Mouse (Mus musculus): ENCODE results near the gene Pakap.
"Not testable (repeated sequence)": the region's sequence is repeated elsewhere in the genome, so short reads cannot be mapped to it uniquely, and the experiment has no call there.

The Pakap gene

GRCm38 (mm10) chr4:57867454-57867853 lies 299.5 kb downstream of the Pakap start:
- no peak for DNase-seq (ENCODE audit: low spot score in 2 of 2)

DNA sequence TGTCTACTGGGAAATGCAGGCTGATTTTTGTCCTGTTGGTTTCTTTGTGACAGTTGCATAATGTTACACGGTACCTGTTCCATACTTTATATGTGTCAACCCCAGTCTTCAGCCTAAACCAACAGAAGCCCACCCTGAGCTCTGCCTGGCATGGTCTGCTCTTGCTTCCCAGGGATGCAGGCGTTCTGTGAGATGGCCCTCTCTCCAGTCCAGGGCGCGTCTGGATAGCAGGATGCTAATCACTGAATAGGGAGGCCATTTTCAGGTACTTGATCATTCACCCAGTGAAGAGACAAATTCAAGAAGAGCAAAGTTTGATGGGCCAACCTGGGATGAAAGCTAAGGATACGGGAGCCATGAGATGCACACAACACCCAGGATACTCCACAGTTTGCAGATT lies 311.2 kb downstream of the Pakap start:
- DNase-seq (ENCODE audit: low spot score in 2 of 2): no peak

DNA sequence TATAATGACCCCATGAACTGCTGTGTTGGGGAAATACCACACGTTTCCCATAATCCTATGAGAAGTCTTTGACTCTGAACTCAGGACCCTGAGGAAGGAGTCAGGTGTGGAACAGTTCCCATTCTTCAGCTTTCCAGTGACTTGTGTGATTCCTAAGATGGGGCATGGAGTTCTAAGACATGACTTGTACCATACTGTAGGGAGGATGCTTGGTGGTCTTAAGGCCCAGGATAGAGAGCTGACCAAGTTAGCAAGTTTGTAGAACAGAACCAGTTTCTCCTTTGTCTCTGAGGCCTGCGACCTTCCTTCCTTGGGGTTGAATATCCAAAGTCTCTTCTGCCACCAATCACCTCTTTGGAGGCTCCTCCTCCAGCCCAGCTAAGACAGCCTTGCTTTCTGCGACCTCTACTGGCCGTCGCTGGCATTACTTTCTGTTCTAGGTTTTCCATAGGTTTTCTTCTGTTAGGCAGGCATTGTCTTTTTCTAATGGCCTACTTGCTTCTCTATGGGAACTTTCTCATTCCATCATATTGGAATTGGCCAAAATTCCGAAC lies 311.9 kb downstream of the Pakap start:
- DNase-seq (ENCODE audit: low spot score in 2 of 2): peak; percentile 82 to 87

DNA sequence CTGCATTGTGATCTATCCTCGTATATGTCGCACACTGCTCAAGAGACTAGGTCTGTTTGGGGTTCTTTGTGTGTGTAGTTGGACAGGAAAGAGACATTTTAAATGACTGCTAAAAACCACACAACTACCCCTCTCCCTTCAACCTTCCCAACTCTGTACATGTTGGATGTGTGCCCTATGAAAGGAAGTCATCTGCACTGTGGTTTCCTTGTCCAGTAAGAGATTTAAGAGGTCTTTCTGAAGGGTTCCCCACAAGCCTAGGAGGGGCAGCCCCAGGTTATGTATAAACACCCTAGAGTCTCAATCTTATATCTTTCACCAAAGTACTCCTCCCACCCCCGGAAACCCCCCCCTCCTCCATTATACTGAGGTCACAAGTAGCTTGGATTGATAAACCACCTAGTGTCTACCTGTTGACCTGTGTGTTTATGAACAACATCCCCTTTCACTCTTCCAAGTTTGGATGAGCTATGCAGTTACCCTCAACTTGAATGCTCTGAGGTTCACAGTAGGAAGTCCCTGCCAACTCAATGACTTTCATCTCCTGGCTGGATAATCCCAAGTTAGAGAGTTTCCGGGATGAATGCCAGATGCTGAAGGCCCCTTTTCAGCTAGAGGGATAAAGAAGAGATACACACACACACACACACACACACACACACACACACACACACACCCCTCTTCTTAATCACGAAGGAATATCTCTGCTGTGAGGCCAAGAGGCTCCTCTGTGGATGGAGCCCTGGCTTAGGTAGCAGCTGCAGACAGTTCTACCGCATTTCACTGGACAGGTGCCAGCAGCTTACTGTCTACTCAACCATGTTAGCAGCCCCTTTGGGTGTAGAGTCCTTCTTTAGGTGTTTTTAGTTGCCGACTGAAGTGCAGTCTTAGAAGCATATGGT lies 315.8 kb downstream of the Pakap start:
- DNase-seq (ENCODE audit: low spot score in 2 of 2): no peak

DNA sequence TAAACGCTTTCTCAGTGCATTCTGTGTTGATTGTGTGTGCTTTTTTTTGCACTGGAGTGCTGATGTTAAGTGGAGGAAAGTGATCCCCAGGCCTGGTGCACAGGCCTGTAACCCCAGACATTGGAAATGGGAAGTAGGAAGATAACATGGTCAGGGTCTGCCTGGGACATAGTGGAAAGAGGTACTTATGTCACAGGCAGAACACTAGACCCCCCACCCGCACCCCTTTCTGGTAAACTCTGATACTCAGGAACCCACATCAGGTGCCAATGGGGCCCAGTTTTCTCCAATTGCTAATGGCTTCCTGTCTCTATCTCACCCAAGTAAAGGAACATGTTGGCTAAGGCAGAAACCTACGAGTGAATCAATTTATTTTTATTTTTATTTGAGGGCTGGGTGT lies 316.5 kb downstream of the Pakap start:
- DNase-seq (ENCODE audit: low spot score in 2 of 2): no peak

GRCm38 (mm10) chr4:57885186-57885585 lies 317.2 kb downstream of the Pakap start:
- no peak for DNase-seq (ENCODE audit: low spot score in 2 of 2)

- no peak for DNase-seq (ENCODE audit: low spot score in 2 of 2)
These were observed 318.3 kb downstream of the Pakap start for GRCm38 (mm10) chr4:57886066-57886887.

DNA sequence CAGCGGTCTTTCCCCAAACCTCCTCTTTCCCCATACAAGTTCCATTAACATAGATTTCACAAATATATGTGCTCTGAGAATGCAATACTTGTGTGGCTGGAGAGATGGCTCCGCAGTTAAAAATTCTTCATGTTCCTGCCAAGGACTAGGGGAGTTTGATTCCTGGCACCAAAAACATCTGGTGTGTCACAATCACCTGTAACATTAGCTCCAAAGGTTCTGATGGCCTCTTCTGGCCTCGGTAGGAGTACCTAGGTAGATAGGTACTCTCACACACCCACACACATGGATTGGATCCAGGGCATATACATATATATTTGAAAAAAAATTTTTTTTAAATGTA lies 318.9 kb downstream of the Pakap start:
- DNase-seq (ENCODE audit: low spot score in 2 of 2): no peak

- DNase-seq (ENCODE audit: low spot score in 2 of 2): no peak
These were observed 320.3 kb downstream of the Pakap start for GRCm38 (mm10) chr4:57888246-57888645.

DNA sequence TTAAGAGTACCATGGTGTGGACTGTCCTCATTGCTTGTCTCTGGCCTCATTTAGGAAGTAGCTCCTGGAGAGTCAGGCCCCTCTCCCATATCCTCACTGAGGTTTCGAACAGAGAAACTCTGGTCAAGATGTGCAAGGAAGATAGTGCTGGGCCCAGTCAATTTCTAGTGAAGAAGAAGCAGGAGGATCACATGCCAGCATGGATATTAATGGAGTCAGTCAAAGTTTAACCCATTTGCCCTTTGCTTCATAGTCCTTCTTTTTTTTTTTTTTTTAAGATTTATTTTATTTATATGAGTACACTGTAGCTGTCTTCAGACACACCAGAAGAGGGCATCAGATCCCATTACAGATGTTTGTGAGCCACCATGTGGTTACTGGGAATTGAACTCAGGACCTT lies 321.0 kb downstream of the Pakap start:
- DNase-seq (ENCODE audit: low spot score in 2 of 2): not testable (repeated sequence)

DNA sequence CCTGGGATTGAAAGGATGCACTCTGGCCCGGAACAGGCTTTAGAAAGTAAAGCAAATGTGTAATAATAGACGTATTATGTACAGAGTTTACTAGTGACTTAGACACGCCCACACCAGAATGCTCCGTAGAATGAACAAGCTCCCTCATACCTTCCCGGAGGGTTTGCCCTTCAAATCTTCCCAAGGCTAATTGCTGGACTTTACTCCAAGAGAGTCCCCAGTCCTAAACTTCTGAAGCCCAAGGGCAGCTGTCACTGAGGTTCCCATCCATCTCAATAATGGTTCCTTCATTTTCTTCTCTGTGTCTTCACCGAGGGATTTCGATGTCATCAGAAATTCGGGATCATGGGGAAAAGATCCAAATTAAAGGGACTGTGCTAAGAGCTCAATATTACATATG lies 321.8 kb downstream of the Pakap start:
- DNase-seq (ENCODE audit: low spot score in 2 of 2): no peak

DNA sequence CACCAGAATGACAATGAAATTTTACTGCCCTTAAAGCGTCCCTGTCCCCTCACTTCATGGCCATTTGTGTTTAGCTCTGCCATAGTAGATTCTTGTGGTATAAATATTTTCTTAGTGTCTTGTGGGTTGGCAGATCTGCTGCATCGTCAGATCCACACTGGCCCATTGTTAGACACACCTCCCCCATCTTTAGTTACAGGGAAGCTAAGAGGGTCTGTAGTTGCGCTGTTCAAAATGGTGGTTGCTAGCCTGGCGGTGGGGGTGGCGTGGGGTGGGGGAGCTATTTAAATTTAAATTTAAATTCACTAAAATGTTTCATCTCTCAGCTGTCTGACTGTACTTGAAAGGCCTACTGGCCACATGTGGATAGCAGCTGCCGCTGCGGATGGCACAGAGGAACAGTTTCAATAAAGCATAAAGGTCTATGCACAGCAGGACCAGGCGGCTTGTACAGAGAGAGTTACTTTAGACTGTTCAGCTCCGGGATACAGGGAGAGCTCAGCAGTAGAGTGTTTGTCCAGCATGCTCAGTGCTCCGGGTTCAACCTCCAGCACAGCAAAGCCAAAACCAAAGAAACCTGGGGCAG lies 324.1 kb downstream of the Pakap start:
- DNase-seq (ENCODE audit: low spot score in 2 of 2): no peak

DNA sequence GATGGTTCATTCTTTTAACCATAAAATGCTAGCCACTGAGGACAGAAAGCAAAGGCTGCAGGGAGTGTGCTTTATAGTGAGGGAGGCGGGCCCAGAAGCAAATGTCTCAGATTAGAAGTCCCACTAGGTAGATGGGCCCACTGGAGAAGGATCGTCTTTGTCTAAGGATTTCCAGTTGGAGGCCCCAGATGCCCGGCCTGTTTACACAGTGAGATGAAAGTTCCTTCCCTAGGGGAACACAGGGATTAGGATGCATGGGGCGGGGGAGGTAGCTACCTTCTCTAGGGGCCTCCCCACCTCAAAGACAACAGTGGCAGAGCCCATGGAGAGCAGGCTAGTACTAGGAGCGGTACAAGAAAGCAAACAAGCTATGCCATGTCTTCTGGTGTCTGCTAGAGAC lies 327.2 kb downstream of the Pakap start:
- no peak for DNase-seq (ENCODE audit: low spot score in 2 of 2)

DNA sequence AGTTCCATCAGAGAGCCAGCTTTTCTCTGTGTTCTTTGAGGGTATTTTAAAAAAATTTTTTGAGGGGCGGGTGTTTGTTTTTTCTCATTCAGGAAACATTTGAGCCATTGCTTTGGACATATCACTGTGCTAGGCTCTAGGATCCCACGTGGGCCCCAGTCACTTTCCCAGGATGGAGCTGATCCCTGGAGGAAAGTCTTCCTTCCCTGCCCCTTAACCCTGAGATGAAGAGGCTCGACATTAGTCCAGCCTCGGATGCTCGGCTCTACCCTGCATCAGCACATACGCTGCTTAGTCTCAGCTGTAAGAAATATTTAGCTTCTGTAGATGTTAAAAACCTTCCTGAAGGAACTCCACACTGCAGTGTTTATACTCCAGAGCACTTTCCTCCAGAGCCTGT lies 327.9 kb downstream of the Pakap start:
- no peak for DNase-seq (ENCODE audit: low spot score in 2 of 2)

- DNase-seq (ENCODE audit: low spot score in 2 of 2): no peak
These were observed 328.7 kb downstream of the Pakap start for GRCm38 (mm10) chr4:57896631-57897030.

GRCm38 (mm10) chr4:57901210-57901609 lies 333.2 kb downstream of the Pakap start:
- DNase-seq (ENCODE audit: low spot score in 2 of 2): peak in 1 of 2 experiments; percentile 24

DNA sequence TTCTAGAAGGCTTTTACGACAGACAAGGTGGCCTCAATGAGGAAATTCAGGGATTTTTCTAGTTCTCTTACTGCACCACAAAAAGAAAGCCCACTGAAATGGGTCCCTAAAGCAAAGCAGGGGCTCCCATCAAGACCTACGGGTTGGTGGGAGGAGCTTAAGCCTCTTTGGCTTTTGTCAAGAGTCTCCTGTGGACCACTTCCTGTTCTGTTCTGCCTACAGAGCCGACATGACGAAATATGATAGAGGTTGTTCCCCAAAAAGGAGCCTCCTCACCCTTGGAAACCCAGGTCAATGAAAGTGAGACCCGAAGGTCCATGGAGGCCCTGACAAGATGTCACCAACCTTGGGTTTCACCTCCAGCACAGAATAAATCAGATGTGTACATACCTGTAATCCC lies 334.6 kb downstream of the Pakap start:
- no peak for DNase-seq (ENCODE audit: low spot score in 2 of 2)

DNA sequence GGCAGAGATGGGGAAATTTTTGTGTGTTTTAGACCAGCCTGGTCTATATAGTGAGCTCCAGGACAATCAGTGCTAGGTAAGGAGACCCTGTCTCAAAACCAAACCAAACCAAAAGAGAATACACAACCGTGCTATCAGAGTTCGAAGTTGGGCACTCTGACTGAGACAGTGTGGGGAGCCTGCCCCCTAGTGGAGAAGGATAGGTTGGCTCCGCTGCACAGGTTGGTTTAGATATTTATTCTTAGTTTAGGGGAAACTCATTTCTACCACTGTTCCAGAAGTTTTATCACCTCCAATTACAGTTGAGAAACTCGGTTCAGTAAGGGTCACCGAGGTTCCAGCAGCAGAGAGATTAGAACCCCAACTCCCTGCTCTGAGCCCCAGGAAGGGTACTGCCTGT lies 336.2 kb downstream of the Pakap start:
- DNase-seq (ENCODE audit: low spot score in 2 of 2): peak; percentile 40 to 60

- DNase-seq (ENCODE audit: low spot score in 2 of 2): no peak
These were observed 336.7 kb downstream of the Pakap start for GRCm38 (mm10) chr4:57904638-57905037.

DNA sequence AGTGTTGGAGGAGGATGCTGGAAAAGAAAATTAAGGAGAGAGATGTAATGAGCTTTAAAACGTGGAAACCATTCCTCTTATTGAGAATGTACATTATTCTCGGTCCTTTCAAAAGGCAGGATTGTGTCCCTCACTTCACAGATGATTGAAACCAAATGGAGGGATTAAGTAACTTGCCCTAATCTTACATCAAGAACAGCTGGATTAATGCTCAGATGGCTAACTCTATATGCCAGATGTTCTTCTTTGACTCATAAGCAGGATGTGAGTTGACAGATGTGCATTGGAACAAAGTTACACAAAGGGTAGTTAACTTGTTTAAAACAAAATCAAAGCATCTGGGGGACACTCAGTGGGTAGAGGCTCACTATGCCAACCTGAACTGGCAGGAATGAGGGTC lies 338.7 kb downstream of the Pakap start:
- no peak for DNase-seq (ENCODE audit: low spot score in 2 of 2)

- no peak for DNase-seq (ENCODE audit: low spot score in 2 of 2)
These were observed 340.9 kb downstream of the Pakap start for GRCm38 (mm10) chr4:57908860-57909259.

- no peak for DNase-seq (ENCODE audit: low spot score in 2 of 2)
These were observed 345.0 kb downstream of the Pakap start for GRCm38 (mm10) chr4:57913021-57913420.
